Mouse (Mus musculus) lung, adult 2 months (tissue): Measurements from ENCODE around the gene Azin2.
A peak's percentile ranks its signal among the peaks of the same experiment; 100 is the strongest.

ENCODE experiments used
- CTCF ChIP-seq: fragments of 200-500 bp; IDR thresholded peaks from 2 replicates; pipeline ENCODE4 v1.5.1; 2011; ENCODE audit warnings: mild to moderate bottlenecking, low read length, control low read depth; ENCODE audit not compliant: insufficient read depth
- POLR2A ChIP-seq: fragments of 200-500 bp; IDR thresholded peaks from 2 replicates; pipeline ENCODE4 v1.6.1; 2011; ENCODE audit warnings: low read depth, mild to moderate bottlenecking, control low read depth, low read length, borderline replicate concordance; ENCODE audit errors: extremely low read depth

- TF ChIP-seq CTCF (peak; percentile 27; the same call in 1 of the 2 replicates), POLR2A (no peak)
These were observed 19.9 kb downstream of the Azin2 start for GRCm38 (mm10) chr4:128942346-128942745.
